Mouse (Mus musculus) hindbrain, embryonic 14.5 days (tissue): ENCODE results near the gene Entpd1. TPM values are rescaled to one million over a fixed set of nuclear protein-coding genes. Genes with fewer than 3 reads are reported as not detected.

Experiments used
- ATAC-seq: fragments of 200-750 bp; cut with Nextera tagmentation; 2 replicates; pipeline ENCODE4 v1.8.0; 2017; ENCODE audit warnings: moderate number of reproducible peaks, mild to moderate bottlenecking, moderate TSS enrichment, moderate library complexity; ENCODE audit not compliant: low FRiP score
- DNase-seq: peaks from one replicate; pipeline ENCODE4 v3.0.0-alpha.2; 2015; ENCODE audit warnings: low spot score
- H3K27ac ChIP-seq: fragments of 300-500 bp; sonication (generic); 2 replicates; pipeline ENCODE4 v1.5.1; 2014; ENCODE audit warnings: mild to moderate bottlenecking, moderate library complexity
- H3K27me3 ChIP-seq: fragments of 300-500 bp; sonication (generic); 2 replicates; pipeline ENCODE4 v1.6.1; 2014; ENCODE audit warnings: mild to moderate bottlenecking, low read length, mixed read lengths; ENCODE audit not compliant: control insufficient read depth, insufficient read depth
- H3K36me3 ChIP-seq: fragments of 300-500 bp; sonication (generic); replicated peaks from 2 replicates; pipeline ENCODE4 v1.6.1; 2014; ENCODE audit not compliant: control insufficient read depth, insufficient read depth
- H3K4me1 ChIP-seq: fragments of 300-500 bp; sonication (generic); replicated peaks from 2 replicates; pipeline ENCODE4 v1.6.1; 2014; ENCODE audit warnings: antibody characterized with exemption, low read length, mixed read lengths; ENCODE audit not compliant: control insufficient read depth, insufficient read depth
- H3K4me2 ChIP-seq: fragments of 300-500 bp; sonication (generic); replicated peaks from 2 replicates; pipeline ENCODE4 v1.6.1; 2014; ENCODE audit warnings: mild to moderate bottlenecking, moderate library complexity
- H3K4me3 ChIP-seq: fragments of 300-500 bp; sonication (generic); replicated peaks from 2 replicates; pipeline ENCODE4 v1.5.1; 2014; ENCODE audit warnings: mild to moderate bottlenecking, low read length
- H3K9ac ChIP-seq: fragments of 300-500 bp; sonication (generic); 2 replicates; pipeline ENCODE4 v1.6.1; 2014
- H3K9me3 ChIP-seq: fragments of 300-500 bp; sonication (generic); 2 replicates; pipeline ENCODE4 v1.6.1; 2016; ENCODE audit warnings: low read length; ENCODE audit not compliant: control insufficient read depth
- WGBS: fragments of 180-500 bp; shearing (Covaris S2); extraction: QIAGEN DNeasy Blood & Tissue Kit; methylation state at CpG from one replicate; pipeline ENCODE4 v1.1.7; 2014; 5-methylcytosine and 5-hydroxymethylcytosine counted together
- polyA plus RNA-seq: library from polyadenylated mRNA; unstranded; fragments of >200 nt; fragmentation: Nextera tagmentation; extraction: Ambion mirVana; gene quantifications from 2 replicates; pipeline ENCODE4 v1.2.1, GENCODE M21; 2014

Entpd1 gene
- polyA plus RNA-seq, 1 experiment from 2014 or later = 9.6 TPM

DNA sequence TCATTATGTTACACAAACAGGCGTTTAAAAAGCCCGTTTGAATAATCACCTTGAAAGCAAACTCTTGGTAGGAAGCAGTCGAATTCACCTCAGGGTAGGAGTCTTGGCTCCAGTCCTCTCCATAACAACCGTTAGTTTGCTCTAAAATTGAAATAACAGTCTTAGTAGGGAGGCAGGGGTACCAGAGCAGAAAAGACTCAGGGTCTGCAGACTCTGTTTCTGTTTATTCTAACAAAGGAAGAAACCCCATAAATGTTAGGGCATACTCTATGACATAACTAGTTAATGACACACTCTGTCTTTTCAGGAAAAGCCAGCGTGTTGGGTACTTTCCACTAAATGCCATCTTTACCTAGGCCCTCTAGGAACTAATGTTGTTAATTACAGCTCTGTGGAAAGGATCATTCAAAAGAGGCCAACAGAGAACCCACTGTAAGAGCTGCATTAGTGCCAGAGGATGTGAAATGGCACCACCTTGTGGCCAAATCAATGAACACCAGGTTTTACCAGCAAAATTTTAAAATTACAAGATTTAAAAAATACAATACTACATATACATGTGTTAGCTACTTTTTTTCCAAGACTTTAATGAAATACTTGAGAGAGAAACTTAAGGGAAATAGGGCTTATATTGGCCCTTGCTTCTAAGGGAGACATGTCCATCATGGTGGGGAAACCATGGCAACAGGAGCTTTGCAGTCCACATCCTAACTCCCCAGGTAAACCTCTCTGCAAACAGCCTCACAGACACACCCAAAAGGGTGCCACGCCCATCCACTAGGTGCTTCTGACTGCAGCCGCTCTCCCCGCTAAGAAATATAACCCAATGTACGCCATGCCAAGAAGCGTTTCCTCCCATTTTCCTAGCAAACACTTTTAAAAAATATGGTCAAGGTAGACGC lies 110.2 kb downstream of the Entpd1 start:
- H3K36me3 ChIP-seq = no peaks in the 10 kb centered on the region
- no peaks in the 10 kb centered on the region for H3K9me3 ChIP-seq
- H3K4me3 ChIP-seq = no peak overlapping the region
- H3K4me1 ChIP-seq = no peaks in the 10 kb centered on the region
- DNase-seq (peak; percentile 85), ATAC-seq (peak; percentile 82; the same call in 1 of the 2 replicates)
- H3K9ac ChIP-seq = no peak overlapping the region
- no peak overlapping the region for H3K27ac ChIP-seq
- WGBS = 54% methylated on average over 11 of the region's 11 CpGs
- H3K27me3 ChIP-seq = no peaks in the 10 kb centered on the region
- H3K4me2 ChIP-seq = no peak overlapping the region

DNA sequence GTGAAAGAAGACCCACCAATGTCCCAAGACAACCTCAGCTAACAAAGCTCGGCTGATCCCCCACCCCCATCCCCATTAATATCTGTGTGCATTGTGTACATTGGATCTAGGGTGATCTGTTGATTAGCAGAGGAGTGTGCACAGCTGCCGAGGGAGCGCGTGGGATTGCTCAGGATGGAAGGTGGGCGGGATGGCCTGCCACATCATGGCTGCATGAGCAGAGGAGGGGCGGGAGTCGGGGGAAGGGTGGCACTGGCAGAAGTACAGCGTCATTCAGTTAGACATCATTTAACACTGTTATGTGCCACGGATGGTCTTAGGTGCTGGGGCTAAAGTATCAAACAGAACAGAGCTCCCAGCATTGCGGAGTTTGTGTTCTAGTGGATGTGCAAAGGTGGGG lies 111.3 kb downstream of the Entpd1 start:
- WGBS = 63% methylated on average over 10 of the region's 10 CpGs
- no peak for ATAC-seq
- DNase-seq = no peak
- H3K4me3 ChIP-seq = no peak overlapping the region
- H3K27me3 ChIP-seq = no peaks in the 10 kb centered on the region
- no peak overlapping the region for H3K27ac ChIP-seq
- H3K36me3 ChIP-seq = no peaks in the 10 kb centered on the region
- no peaks in the 10 kb centered on the region for H3K4me1 ChIP-seq
- no peak overlapping the region for H3K9ac ChIP-seq
- H3K4me2 ChIP-seq = no peak overlapping the region
- H3K9me3 ChIP-seq = no peaks in the 10 kb centered on the region

DNA sequence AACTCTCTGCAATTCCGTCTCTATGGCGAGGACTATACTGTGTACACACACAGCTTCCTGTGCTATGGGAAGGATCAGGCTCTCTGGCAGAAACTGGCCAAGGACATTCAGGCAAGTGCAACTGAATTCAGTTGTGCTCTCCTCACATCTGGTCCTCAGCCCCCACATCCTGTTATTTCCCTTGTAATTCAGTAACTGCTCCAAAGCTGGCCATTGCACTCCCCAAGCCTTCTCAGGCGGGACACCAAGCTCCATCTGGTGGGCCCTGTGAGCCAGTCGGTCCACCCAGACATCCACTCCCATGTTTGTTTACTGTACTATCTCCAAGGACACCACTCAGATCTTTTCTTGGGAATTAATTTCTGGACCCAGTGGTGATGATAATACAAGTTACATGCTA lies 114.0 kb downstream of the Entpd1 start:
- DNase-seq (no peak), ATAC-seq (no peak)
- WGBS = 82% methylated on average over 4 of the region's 4 CpGs
- H3K4me2 ChIP-seq = no peak overlapping the region
- H3K9ac ChIP-seq = no peak overlapping the region
- H3K36me3 ChIP-seq = no peaks in the 10 kb centered on the region
- H3K27me3 ChIP-seq = no peaks in the 10 kb centered on the region
- no peak overlapping the region for H3K4me3 ChIP-seq
- H3K27ac ChIP-seq = no peak overlapping the region
- H3K4me1 ChIP-seq = no peaks in the 10 kb centered on the region
- no peaks in the 10 kb centered on the region for H3K9me3 ChIP-seq

DNA sequence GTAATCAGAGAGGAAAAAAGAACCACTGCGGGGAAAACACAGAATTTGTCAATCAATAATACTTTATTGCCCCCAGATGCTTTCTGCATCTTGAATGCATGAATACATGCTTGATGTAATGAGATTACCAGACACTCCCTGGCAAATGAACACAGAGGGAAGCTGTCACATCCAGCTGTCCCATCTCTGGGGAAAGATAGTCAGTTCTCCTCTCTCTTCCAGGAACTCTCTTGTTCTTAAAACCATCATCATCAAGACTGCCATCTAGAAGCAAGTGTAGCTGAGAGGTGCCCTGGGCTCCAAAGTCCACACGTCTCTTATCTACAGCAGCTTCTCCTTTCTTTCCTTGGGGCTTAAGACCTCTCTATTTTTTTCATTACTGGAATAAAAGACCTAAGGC lies 114.4 kb downstream of the Entpd1 start:
- no peak overlapping the region for H3K4me3 ChIP-seq
- no peak overlapping the region for H3K4me2 ChIP-seq
- H3K9ac ChIP-seq = no peak overlapping the region
- H3K27me3 ChIP-seq = no peaks in the 10 kb centered on the region
- H3K36me3 ChIP-seq = no peaks in the 10 kb centered on the region
- no peak for ATAC-seq
- H3K9me3 ChIP-seq = no peaks in the 10 kb centered on the region
- no peak for DNase-seq
- H3K27ac ChIP-seq = no peak overlapping the region
- WGBS = 84% methylated on average over 2 of the region's 2 CpGs
- H3K4me1 ChIP-seq = no peaks in the 10 kb centered on the region

DNA sequence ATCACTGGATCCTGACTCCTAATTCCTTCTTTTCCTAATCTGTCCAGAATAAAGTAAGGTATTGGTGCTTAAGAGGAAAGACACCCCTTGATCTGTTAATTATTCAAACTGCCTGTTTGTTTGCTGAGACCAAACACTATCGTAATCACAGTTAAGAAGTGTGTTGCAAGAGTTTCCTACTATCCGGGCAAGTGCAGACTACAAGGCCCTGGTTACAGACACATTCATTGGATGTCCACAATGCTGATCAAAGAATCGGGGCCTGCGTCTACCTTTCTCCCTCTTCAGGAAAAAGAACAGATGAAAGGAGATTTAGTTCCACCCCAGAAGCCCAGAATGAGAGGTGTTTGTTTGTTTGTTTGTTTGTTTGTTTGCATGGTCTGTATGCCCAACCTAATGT lies 116.0 kb downstream of the Entpd1 start:
- no peaks in the 10 kb centered on the region for H3K36me3 ChIP-seq
- H3K4me2 ChIP-seq = no peak overlapping the region
- no peaks in the 10 kb centered on the region for H3K9me3 ChIP-seq
- H3K9ac ChIP-seq = no peak overlapping the region
- H3K27ac ChIP-seq = no peak overlapping the region
- no peak for DNase-seq
- WGBS = 96% methylated on average over 4 of the region's 4 CpGs
- H3K27me3 ChIP-seq = no peaks in the 10 kb centered on the region
- no peaks in the 10 kb centered on the region for H3K4me1 ChIP-seq
- no peak for ATAC-seq
- H3K4me3 ChIP-seq = no peak overlapping the region

DNA sequence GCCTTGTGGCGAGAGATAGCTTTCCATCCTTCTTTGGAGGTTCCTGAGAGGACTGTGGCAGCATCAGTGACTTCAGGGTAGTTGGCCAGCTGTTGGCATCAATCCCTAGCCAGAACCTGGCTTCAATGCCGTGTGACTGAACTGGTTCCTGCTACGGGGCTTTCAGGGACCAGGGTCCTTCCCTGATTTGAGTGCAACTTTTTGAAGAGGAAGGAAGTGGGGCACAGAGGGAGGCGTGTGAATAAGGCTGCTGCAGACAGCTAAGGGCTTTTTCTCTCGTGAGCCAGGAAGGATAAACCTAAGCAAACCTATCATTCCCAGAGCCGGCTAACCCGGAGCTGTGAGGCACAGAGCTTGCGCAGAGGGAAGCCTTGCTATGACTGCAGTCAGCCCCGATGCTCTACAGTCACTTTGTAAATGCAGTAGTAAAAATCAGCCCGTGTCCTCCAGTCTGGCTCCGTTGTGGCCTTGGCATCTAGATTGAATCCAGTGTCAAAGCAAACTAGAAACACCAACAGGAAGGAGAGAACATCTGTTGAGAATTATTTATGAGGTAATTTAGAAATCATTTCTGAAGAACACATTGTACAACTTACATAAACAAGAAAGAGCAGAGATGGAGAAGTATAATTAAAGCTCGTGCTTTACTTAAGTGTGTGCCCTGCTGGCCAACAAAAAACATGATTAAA lies 116.7 kb downstream of the Entpd1 start:
- 74% methylated on average over 12 of the region's 12 CpGs for WGBS
- Histone ChIP-seq H3K4me3 (no peak overlapping the region), H3K4me2 (no peak overlapping the region), H3K27ac (no peak overlapping the region), H3K27me3 (no peaks in the 10 kb centered on the region), H3K36me3 (no peaks in the 10 kb centered on the region), H3K9ac (no peak overlapping the region), H3K9me3 (no peaks in the 10 kb centered on the region), H3K4me1 (no peaks in the 10 kb centered on the region)
- no peak for DNase-seq
- no peak for ATAC-seq

DNA sequence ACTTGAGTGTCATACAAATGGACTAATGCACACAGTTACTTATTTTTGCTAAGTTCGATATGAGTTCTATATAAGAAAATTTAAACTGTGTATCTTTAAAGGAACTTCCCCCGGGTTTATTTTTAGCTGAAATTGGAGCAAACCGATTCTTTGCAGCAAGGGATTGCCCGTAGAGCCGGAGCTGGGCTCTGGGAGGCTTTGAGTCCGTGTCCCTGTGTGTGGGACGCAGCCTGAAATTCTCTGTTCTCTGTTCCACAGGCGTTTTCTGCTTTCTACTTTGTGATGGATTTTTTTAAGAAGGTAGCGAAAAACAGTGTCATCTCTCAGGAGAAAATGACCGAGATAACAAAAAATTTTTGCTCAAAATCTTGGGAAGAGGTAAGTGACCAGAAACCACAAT lies 121.2 kb downstream of the Entpd1 start:
- ATAC-seq = no peak
- no peak for DNase-seq
- no peaks in the 10 kb centered on the region for H3K9me3 ChIP-seq
- H3K27me3 ChIP-seq = no peaks in the 10 kb centered on the region
- 83% methylated on average over 10 of the region's 10 CpGs for WGBS
- H3K36me3 ChIP-seq = no peaks in the 10 kb centered on the region
- H3K4me1 ChIP-seq = peaks cover 11% of the 10 kb centered on the region
- no peak overlapping the region for H3K9ac ChIP-seq
- H3K4me3 ChIP-seq = no peak overlapping the region
- no peak overlapping the region for H3K4me2 ChIP-seq
- no peak overlapping the region for H3K27ac ChIP-seq

DNA sequence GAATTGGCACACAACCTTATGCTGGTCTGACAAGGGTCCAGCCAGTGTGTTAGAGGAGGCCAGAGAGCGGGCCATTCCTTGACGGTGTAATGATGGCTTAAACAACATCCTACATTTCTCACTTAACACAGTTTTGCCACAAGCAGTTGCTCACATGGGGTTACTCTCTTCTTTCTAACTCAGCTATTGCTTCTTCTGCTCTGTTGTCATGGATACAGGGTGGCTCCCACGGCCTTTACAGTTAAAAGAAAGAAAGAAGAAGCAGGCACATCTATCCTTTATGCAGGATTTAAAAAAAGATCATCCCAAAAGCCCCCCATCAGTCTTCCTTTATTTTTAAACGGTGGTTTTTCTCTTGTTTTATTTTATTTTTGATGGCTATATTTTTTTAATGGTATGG lies 121.7 kb downstream of the Entpd1 start:
- no peak overlapping the region for H3K9ac ChIP-seq
- no peak for ATAC-seq
- no peak overlapping the region for H3K4me2 ChIP-seq
- no peaks in the 10 kb centered on the region for H3K27me3 ChIP-seq
- no peak for DNase-seq
- H3K9me3 ChIP-seq = no peaks in the 10 kb centered on the region
- H3K4me3 ChIP-seq = no peak overlapping the region
- no peaks in the 10 kb centered on the region for H3K36me3 ChIP-seq
- 44% methylated on average over 4 of the region's 4 CpGs for WGBS
- peaks cover 11% of the 10 kb centered on the region for H3K4me1 ChIP-seq
- no peak overlapping the region for H3K27ac ChIP-seq

DNA sequence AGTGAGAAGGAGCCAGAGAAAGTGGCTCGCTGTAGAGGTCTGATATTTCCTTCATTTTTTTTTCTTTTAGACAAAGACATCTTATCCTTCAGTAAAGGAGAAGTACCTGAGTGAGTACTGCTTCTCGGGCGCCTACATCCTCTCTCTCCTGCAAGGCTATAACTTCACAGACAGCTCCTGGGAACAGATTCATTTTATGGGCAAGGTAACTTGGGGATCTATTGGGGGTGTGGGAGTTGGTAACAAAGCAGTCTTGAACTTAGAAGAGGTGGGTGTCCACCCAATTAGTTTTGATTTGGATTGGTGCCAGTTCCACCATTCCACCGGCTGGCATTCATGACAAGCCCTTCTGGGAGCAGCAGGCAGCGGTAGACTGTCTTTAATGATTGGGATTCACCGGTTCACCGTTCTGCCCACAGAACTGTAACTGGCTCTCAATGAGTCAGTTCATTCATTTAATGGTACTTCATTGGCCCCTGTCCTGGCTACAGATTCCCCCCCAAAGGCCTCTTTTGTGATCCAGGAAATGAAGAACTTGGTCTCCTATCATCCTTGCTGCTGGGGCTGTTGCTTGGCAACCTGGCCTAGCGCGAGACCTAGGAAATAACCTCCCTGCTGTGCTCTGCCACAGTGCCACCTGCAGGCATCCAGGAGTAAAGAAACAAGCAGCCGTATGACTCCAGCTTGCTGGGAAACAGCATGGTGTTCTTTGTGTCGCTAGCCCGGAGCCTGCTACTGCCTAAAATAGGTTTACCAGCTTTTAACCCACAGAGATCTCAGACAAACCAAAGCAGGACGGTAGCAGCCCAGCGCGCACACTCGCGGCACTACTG lies 124.7 kb downstream of the Entpd1 start:
- DNase-seq (peak; percentile 86), ATAC-seq (peak; percentile 95)
- Histone ChIP-seq H3K27me3 (no peaks in the 10 kb centered on the region), H3K4me3 (peak overlapping the region; percentile 16), H3K4me1 (peaks cover 11% of the 10 kb centered on the region), H3K27ac (peak overlapping the region; percentile 90), H3K4me2 (peak overlapping the region; percentile 47), H3K9ac (peak overlapping the region; percentile 59), H3K36me3 (no peaks in the 10 kb centered on the region), H3K9me3 (no peaks in the 10 kb centered on the region)
- WGBS = 18% methylated on average over 17 of the region's 17 CpGs
